Mouse (Mus musculus): Measurements from ENCODE around the gene Frs3.

The Frs3 gene

GRCm38 (mm10) chr17:47691650-47692049 lies 2.8 kb downstream of the Frs3 start:
- DNase-seq (ENCODE audit: low spot score in 2 of 2), result no peak

GRCm38 (mm10) chr17:47693671-47694441 lies 5.0 kb downstream of the Frs3 start:
- peak; percentile 31 to 72 for DNase-seq (ENCODE audit: low spot score in 2 of 2)

GRCm38 (mm10) chr17:47694442-47694502 lies 5.4 kb downstream of the Frs3 start, which contains the start of gene Gm21981:
Gene Gm21981, minus strand, starts transcription at chr17:47694455.
- no peak for DNase-seq (ENCODE audit: low spot score in 2 of 2)

- peak; percentile 96 to 97 for DNase-seq (ENCODE audit: low spot score in 2 of 2)
Observed at GRCm38 (mm10) chr17:47694503-47695336, 5.9 kb downstream of the Frs3 start, which contains the start of gene Prickle4. Gene Prickle4, minus strand, starts transcription at chr17:47694736.

- no peak for DNase-seq (ENCODE audit: low spot score in 2 of 2)
Observed at GRCm38 (mm10) chr17:47695337-47695710, 6.5 kb downstream of the Frs3 start.

- DNase-seq (ENCODE audit: low spot score in 2 of 2), result no peak
Observed at GRCm38 (mm10) chr17:47698156-47698555, 9.3 kb downstream of the Frs3 start.

- no peak for DNase-seq (ENCODE audit: low spot score in 2 of 2)
Observed at GRCm38 (mm10) chr17:47699055-47699454, 10.2 kb downstream of the Frs3 start.

- no peak for DNase-seq (ENCODE audit: low spot score in 2 of 2)
Observed at GRCm38 (mm10) chr17:47701793-47702192, 13.0 kb downstream of the Frs3 start.

GRCm38 (mm10) chr17:47702548-47703345 lies 13.9 kb downstream of the Frs3 start:
- no peak for DNase-seq (ENCODE audit: low spot score in 2 of 2)

GRCm38 (mm10) chr17:47703556-47703955 lies 14.7 kb downstream of the Frs3 start:
- no peak for DNase-seq (ENCODE audit: low spot score in 2 of 2)

- DNase-seq (ENCODE audit: low spot score in 2 of 2), result no peak
Observed at GRCm38 (mm10) chr17:47704692-47705091, 15.9 kb downstream of the Frs3 start.

GRCm38 (mm10) chr17:47706196-47706595 lies 17.4 kb downstream of the Frs3 start:
- DNase-seq (ENCODE audit: low spot score in 2 of 2), result no peak

GRCm38 (mm10) chr17:47707961-47708360 lies 19.1 kb downstream of the Frs3 start:
- no peak for DNase-seq (ENCODE audit: low spot score in 2 of 2)

GRCm38 (mm10) chr17:47708972-47709371 lies 20.1 kb downstream of the Frs3 start:
- DNase-seq (ENCODE audit: low spot score in 2 of 2), result no peak

GRCm38 (mm10) chr17:47710036-47710435 lies 21.2 kb downstream of the Frs3 start:
- DNase-seq (ENCODE audit: low spot score in 2 of 2), result no peak

- no peak for DNase-seq (ENCODE audit: low spot score in 2 of 2)
Observed at GRCm38 (mm10) chr17:47711883-47712282, 23.1 kb downstream of the Frs3 start.

- no peak for DNase-seq (ENCODE audit: low spot score in 2 of 2)
Observed at GRCm38 (mm10) chr17:47712889-47713571, 24.2 kb downstream of the Frs3 start.

GRCm38 (mm10) chr17:47715037-47715436 lies 26.2 kb downstream of the Frs3 start:
- DNase-seq (ENCODE audit: low spot score in 2 of 2), result no peak

GRCm38 (mm10) chr17:47721183-47721582 lies 32.4 kb downstream of the Frs3 start:
- no peak for DNase-seq (ENCODE audit: low spot score in 2 of 2)

- DNase-seq (ENCODE audit: low spot score in 2 of 2), result no peak
Observed at GRCm38 (mm10) chr17:47726566-47726965, 37.7 kb downstream of the Frs3 start, which contains the start of gene Pgc. Gene Pgc, plus strand, starts transcription at chr17:47726842.

- no peak for DNase-seq (ENCODE audit: low spot score in 2 of 2)
Observed at GRCm38 (mm10) chr17:47730633-47731575, 42.1 kb downstream of the Frs3 start.
